Mouse (Mus musculus) heart, postnatal 0 days (tissue): ENCODE results near the gene Adcy6. TPM values are rescaled to one million over a fixed set of nuclear protein-coding genes. Genes with fewer than 3 reads are reported as not detected.

ENCODE experiments used
- ATAC-seq: fragments of 200-750 bp; cut with Nextera tagmentation; 2 replicates; pipeline ENCODE4 v1.8.0; 2017; ENCODE audit warnings: low read depth, moderate number of reproducible peaks, moderate library complexity; ENCODE audit not compliant: insufficient read depth
- DNase-seq: peaks from one replicate; pipeline ENCODE4 v3.0.0-alpha.2; 2016; ENCODE audit warnings: low spot score
- H3K27ac ChIP-seq: fragments of 300-500 bp; sonication (generic); 2 replicates; pipeline ENCODE4 v1.5.1; 2014; ENCODE audit warnings: low read depth, mild to moderate bottlenecking
- H3K27me3 ChIP-seq: fragments of 300-500 bp; sonication (generic); 2 replicates; pipeline ENCODE4 v1.6.1; 2014; ENCODE audit warnings: low read length, mixed read lengths; ENCODE audit not compliant: control insufficient read depth, insufficient read depth
- H3K36me3 ChIP-seq: fragments of 300-500 bp; sonication (generic); replicated peaks from 2 replicates; pipeline ENCODE4 v1.6.1; 2014; ENCODE audit warnings: low read length, mixed read lengths; ENCODE audit not compliant: control insufficient read depth, insufficient read depth
- H3K4me1 ChIP-seq: fragments of 300-500 bp; sonication (generic); 2 replicates; pipeline ENCODE4 v1.6.1; 2014; ENCODE audit warnings: antibody characterized with exemption; ENCODE audit not compliant: control insufficient read depth, insufficient read depth
- H3K4me2 ChIP-seq: fragments of 300-500 bp; sonication (generic); 2 replicates; pipeline ENCODE4 v1.6.1; 2014; ENCODE audit warnings: low read depth, mild to moderate bottlenecking, low read length, moderate library complexity
- H3K4me3 ChIP-seq: fragments of 300-500 bp; sonication (generic); 2 replicates; pipeline ENCODE4 v1.5.1; 2014; ENCODE audit warnings: low read depth, low read length
- H3K9ac ChIP-seq: fragments of 300-500 bp; sonication (generic); replicated peaks from 2 replicates; pipeline ENCODE4 v1.6.1; 2014; ENCODE audit warnings: low read depth, low read length, mixed read lengths
- H3K9me3 ChIP-seq: fragments of 300-500 bp; sonication (generic); replicated peaks from 2 replicates; pipeline ENCODE4 v1.6.1; 2016; ENCODE audit warnings: low read length; ENCODE audit not compliant: control insufficient read depth
- CTCF ChIP-seq: IDR thresholded peaks from 2 replicates; pipeline ENCODE4 v1.5.1; 2016; ENCODE audit warnings: antibody characterized with exemption, control low read depth, low read depth
- EP300 ChIP-seq: IDR thresholded peaks from 2 replicates; pipeline ENCODE4 v1.6.1; 2016; ENCODE audit warnings: antibody characterized with exemption, low read depth
- WGBS: fragments of 180-500 bp; shearing (Covaris S2); extraction: QIAGEN DNeasy Blood & Tissue Kit; methylation state at CpG from one replicate; pipeline ENCODE4 v1.1.7; 2014; 5-methylcytosine and 5-hydroxymethylcytosine counted together
- polyA plus RNA-seq: library from polyadenylated mRNA; unstranded; fragments of >200 nt; fragmentation: Nextera tagmentation; extraction: Ambion mirVana; gene quantifications from 2 replicates; pipeline ENCODE4 v1.2.1, GENCODE M21; 2015
- total RNA-seq: library from RNA; depleted of rRNA; stranded (reverse); fragments of >200 nt; gene quantifications from 2 replicates; pipeline ENCODE4 v1.2.3, GENCODE M21; 2014; ENCODE audit warnings: low replicate concordance

The Adcy6 gene
- total and polyA plus RNA-seq, 2 experiments from 2014 or later: 33.5 to 216 TPM

DNA sequence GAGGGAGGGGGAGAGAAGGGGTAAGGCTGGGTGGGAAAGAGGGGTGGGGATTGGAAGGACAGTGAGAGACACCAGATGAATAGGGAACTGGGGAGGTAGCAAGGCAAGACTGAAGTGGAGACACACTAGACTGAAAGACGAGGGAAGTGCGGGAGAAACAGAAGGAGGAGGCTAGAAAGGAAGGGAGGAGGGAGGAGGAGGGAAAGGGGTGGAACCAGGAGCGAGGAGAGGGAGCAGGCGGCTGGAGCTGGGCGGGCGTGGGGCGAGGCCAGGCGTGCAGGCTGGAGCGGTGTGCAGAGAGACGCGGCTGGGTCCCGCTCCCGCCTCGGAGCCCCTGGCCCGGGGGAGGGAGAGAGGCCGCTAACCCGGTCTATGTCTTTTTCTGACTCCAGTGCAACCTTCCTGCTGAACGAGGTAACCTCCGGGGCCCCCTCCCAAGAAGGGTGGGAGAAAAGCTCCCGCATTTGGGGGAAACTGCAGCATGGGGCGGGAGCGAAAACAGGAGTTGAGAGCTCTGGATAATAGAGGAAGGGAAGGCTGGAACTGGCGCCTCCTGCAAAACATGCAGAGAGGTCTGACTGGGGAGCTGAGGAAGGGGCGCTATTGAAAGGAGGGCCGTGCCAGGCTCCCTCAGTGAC, 22.4 kb upstream of the Adcy6 start:
- DNase-seq (no peak), ATAC-seq (peak; percentile 35; the same call in 1 of the 2 replicates)
- Histone ChIP-seq H3K9ac (no peak overlapping the region), H3K4me1 (peaks cover 18% of the 10 kb centered on the region), H3K27ac (no peak overlapping the region), H3K4me3 (peak overlapping the region; percentile 36), H3K27me3 (peaks cover 58% of the 10 kb centered on the region), H3K9me3 (no peaks in the 10 kb centered on the region), H3K36me3 (no peaks in the 10 kb centered on the region), H3K4me2 (peak overlapping the region; percentile 63)
- 2% methylated on average over 25 of the region's 25 CpGs for WGBS
- no peak for TF ChIP-seq CTCF
- TF ChIP-seq EP300: no peak

DNA sequence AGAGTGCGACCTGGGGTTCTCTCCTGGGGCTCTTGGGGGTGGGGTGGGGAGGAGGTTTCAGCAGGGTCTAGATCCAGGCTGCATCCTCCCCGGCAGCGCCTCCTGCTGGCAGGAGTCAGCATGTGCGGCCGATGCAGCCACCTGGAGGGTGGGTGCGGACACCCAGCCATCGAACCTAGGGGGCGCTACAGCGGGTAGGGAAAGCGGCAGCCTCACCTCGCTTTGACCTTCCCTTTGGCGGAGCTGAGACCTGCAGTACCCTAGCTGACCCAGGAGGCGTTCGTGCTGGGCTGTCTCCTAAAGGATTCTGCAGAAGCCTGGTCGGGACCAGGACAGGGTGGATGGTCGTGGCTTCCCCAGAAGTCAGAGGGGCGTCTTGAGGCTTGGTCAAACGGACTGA, 21.6 kb upstream of the Adcy6 start:
- TF ChIP-seq CTCF: peak; percentile 78
- no peak for TF ChIP-seq EP300
- Histone ChIP-seq H3K36me3 (no peaks in the 10 kb centered on the region), H3K4me2 (peak overlapping the region; percentile 63), H3K4me3 (peak overlapping the region; percentile 36), H3K9ac (no peak overlapping the region), H3K4me1 (peaks cover 18% of the 10 kb centered on the region), H3K27ac (no peak overlapping the region), H3K9me3 (no peaks in the 10 kb centered on the region), H3K27me3 (peaks cover 58% of the 10 kb centered on the region)
- 2% methylated on average over 18 of the region's 18 CpGs for WGBS
- DNase-seq (peak; percentile 79), ATAC-seq (peak; percentile 47)

- Histone ChIP-seq H3K27ac (no peak within 1 kb of the TSS), H3K36me3 (no peaks in the 10 kb centered on the region), H3K4me1 (peaks cover 19% of the 10 kb centered on the region), H3K27me3 (peaks cover 52% of the 10 kb centered on the region), H3K4me3 (peak within 1 kb of the TSS; percentile 36), H3K9me3 (no peaks in the 10 kb centered on the region), H3K4me2 (peak within 1 kb of the TSS; percentile 63), H3K9ac (no peak within 1 kb of the TSS)
- ATAC-seq: no peak
- no peak for DNase-seq
- 59% methylated on average over 3 of the region's 4 CpGs for WGBS
- TF ChIP-seq EP300 (no peak), CTCF (no peak)
Observed at GRCm38 (mm10) chr15:98630540-98630939, 20.7 kb upstream of the Adcy6 start, which contains the start of gene Cacnb3. Gene Cacnb3 (plus strand): TSS chr15:98630840.

DNA sequence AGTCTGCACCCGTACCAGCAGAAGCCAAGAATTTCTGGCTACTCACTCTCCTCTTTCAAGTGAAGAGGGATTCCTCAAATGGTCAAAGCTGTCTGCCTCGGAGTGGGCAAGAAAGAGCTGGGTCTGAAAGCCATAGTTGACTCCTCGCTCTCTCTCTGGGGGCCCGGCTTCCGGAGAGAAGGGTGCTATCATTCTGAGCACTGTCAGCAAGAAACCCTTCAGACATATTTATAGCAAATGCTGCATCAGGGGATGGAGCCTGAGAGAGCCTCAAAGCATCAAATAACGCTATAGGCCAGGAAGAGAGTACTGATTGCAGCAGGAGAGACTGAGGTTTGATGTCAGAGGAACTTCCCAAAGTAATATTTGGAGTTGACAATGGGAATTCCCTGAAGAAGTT, 19.6 kb upstream of the Adcy6 start:
- DNase-seq: no peak
- peak overlapping the region; percentile 18; the same call in 1 of the 2 replicates for H3K27ac ChIP-seq
- TF ChIP-seq CTCF: no peak
- TF ChIP-seq EP300: no peak
- 26% methylated on average over 6 of the region's 6 CpGs for WGBS
- no peaks in the 10 kb centered on the region for H3K36me3 ChIP-seq
- no peak for ATAC-seq
- 0 out of 2 replicates have a peak overlapping the region, but pooled peaks have one; percentile 30 for H3K4me2 ChIP-seq
- no peak overlapping the region; the same call in 1 of the 2 replicates for H3K9ac ChIP-seq
- H3K9me3 ChIP-seq: no peaks in the 10 kb centered on the region
- H3K4me1 ChIP-seq: peaks cover 19% of the 10 kb centered on the region
- H3K4me3 ChIP-seq: no peak overlapping the region
- H3K27me3 ChIP-seq: peaks cover 46% of the 10 kb centered on the region

DNA sequence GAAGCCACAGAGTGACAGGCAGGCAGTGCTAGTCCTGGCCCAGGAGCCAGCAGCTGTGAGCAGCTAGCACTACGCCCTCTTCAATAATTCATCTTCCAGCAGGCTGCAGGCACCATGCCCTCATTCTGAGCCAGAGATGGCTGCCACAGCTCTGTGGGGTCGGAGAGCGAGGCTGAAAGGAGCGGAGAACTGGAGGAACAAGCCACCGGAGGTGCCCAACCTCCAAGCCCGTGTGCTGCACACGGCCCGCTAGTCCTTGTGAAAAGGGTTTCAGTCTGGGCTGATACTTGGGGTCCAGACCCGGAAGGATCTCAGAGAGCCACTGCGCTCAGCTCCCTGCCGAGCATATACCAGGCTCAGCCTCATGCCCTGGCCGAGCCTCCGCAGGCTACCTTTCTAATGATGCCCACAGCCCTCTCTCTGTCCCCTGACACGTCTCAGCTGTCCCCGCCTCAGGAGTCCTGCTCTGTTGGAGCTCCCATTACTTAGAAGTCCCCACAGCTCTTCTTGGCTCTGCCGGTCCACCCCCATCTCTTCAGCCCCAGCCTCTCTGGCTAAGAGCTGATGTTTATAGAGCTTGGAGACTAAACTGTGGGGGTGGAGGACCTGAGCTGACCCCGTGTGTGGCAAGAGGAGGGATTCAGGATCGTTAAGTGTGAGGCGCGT, 18.8 kb upstream of the Adcy6 start:
- Histone ChIP-seq H3K36me3 (no peaks in the 10 kb centered on the region), H3K4me3 (no peak overlapping the region), H3K27ac (peak overlapping the region; percentile 18; the same call in 1 of the 2 replicates), H3K27me3 (peaks cover 40% of the 10 kb centered on the region), H3K4me2 (peak overlapping the region; percentile 30; the same call in 1 of the 2 replicates), H3K9me3 (no peaks in the 10 kb centered on the region; the same call in 1 of the 2 replicates), H3K9ac (no peak overlapping the region; the same call in 1 of the 2 replicates), H3K4me1 (peaks cover 14% of the 10 kb centered on the region)
- WGBS: 20% methylated on average over 20 of the region's 20 CpGs
- ATAC-seq: no peak
- DNase-seq: no peak
- TF ChIP-seq EP300 (no peak), CTCF (no peak)
